Mouse (Mus musculus): ENCODE data around the gene Gm7271. TPM values are rescaled to one million over a fixed set of nuclear protein-coding genes. Genes with fewer than 3 reads are reported as not detected.

The Gm7271 gene
- total RNA-seq (2021): not detected

DNA sequence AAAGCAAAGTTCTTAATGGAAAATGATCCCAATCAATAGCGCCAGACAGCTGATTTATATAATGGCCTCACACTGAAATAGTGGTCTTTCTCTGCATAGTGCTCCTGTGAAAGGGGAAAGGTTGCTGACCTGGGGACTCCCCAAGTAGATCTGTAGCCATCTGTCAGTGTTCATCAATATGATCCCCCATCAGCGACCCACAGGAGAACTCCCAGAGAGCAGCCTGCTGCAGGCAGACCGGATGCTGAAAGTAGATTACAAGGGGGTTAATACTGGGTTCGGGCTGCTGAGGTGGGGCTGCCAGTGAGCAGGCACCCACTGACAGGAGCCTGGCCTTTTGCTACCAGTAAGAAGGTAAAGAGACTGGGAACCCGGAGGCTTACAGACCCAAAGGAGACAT, at the start of gene Gm7271:
Gene Gm7271 (plus strand): TSS at position 230 of the 400 bp plus-strand sequence.
- DNase-seq: no peak
- intact Hi-C loops (cut with DNase I): no loop called here

- intact Hi-C loops (cut with DNase I): no loop called here
Measured at GRCm38 (mm10) chr5:76437100-76437499, 46.7 kb upstream of the Gm7271 start.

DNA sequence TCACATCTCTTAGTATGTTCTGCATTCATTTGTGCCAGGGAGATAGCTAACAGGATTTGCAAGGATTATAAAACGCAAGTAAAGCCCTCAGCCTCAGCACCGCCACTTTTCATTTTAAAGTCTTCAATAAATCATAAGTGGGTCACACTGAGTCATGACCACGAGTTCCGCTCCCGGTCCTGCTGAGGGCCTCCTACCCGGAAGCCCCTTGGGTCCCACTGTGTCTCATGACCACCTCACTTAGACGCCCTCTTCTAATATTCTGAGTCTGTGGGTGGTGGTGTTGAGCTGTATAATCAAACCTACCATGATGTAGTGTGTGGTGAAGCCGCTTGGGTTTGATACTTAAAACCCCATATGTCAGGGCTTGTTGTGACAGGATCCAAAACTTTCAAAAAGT, 46.1 kb upstream of the Gm7271 start:
- DNase-seq: no peak
- intact Hi-C loops (cut with DNase I): no loop called here

More at GRCm38 (mm10) chr5:76437100-76437499, 46.7 kb upstream of the Gm7271 start:
- no peak for DNase-seq

- DNase-seq: no peak
- intact Hi-C loops (cut with DNase I): no loop called here
Measured at GRCm38 (mm10) chr5:76441431-76441830, 42.4 kb upstream of the Gm7271 start.

GRCm38 (mm10) chr5:76474931-76475330, 8.9 kb upstream of the Gm7271 start:
- intact Hi-C loops (cut with DNase I): no loop called here
- DNase-seq: no peak

DNA sequence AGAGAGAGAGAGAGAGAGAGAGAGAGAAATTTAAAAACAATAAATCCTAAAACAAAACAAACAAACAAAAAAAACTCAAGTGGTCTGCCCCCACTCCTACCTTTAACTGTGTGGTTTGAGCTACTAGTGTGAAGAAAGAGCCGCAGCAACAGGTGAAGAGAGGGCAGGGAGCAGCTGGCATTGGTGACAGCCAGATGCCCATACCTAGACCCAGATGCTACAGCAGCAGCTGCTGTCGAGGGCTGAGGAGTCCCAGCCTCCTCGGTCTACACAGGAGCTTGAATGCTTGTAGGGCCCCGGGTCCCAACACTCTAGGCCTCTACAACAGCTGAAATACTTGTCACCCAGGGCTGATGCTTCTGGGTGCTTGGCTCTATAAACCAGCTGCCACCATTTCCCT, 7.0 kb upstream of the Gm7271 start:
- DNase-seq: no peak
- intact Hi-C loops (cut with DNase I): no loop called here

GRCm38 (mm10) chr5:76477764-76478163, 6.1 kb upstream of the Gm7271 start:
- intact Hi-C loops (cut with DNase I): no loop called here
- DNase-seq: no peak

- DNase-seq: no peak
- intact Hi-C loops (cut with DNase I): no loop called here
Measured at GRCm38 (mm10) chr5:76495126-76495525, 11.3 kb downstream of the Gm7271 start.

- intact Hi-C loops (cut with DNase I): no loop called here
- no peak for DNase-seq
Measured at GRCm38 (mm10) chr5:76522446-76522845, 38.6 kb downstream of the Gm7271 start.

DNA sequence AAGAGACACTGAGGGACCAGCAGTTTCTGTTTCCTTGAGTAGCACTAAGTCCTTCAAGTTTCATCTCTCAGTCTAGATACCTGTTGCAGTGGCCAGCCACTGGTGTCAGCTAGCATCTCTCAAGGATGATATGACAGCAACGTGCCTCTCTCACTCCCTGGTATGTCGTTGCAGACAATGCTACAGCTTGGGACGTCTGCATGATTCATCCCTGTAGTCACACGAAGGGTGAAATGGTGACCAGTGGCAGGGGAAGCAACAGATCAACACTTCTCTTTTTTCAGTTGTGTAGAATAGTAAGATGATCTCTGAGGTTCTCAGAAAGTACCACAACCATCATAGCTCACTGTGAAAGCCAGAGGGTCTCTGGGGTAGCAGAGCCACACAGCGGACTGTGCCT, 40.8 kb downstream of the Gm7271 start:
- no peak for DNase-seq
- intact Hi-C loops (cut with DNase I): no loop called here

DNA sequence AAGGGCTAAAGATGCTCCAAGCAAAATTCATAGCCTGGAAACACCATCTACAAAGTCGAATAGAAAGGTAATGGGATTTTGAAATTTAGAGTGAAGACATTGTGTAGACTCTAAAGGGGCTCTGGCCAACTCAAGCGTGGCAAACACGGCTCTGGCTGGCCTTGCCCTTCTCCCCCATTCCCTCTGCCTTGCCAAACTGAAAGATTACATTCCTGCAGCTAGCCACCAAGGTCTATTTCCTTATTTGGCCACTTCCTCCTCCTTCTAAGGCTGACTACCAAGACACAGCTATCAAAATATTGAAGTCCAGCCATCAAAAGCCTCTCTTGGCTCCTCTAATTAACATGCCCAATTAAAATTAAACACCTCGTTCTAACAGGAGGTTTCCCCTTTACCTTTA, 41.2 kb downstream of the Gm7271 start:
- intact Hi-C loops (cut with DNase I): no loop called here
- no peak for DNase-seq

DNA sequence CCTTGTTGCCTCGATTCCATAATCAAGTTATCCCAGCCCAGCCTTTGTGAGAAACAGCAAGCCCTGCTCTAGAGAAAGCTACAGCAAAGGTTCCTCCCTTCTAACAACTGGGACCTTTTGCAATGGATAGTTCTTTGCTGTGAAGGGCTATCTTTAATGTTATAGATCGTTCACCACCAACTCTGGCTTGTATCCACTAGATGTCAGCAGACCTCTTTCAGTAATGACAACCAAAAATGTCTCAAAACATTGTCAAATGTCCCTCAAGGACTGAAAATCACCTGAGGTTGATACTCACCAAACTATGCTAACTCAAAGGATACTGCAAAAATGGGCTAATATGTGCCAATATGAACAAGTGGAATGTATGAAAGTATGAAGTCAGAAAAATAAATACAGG, 42.0 kb downstream of the Gm7271 start:
- no peak for DNase-seq
- intact Hi-C loops (cut with DNase I): no loop called here

GRCm38 (mm10) chr5:76529040-76529703, 45.3 kb downstream of the Gm7271 start, which contains the start of gene Exoc1:
Exoc1 (plus strand) TSS chr5:76529311.
- intact Hi-C loops (cut with DNase I): loop anchor here (2.0 kb wide), 1 partner anchor 224 kb away; the partner anchor contains the start of gene Clock
- peak; percentile 92 to 94 for DNase-seq

GRCm38 (mm10) chr5:76529704-76530066, 45.8 kb downstream of the Gm7271 start:
- no peak for DNase-seq
- intact Hi-C loops (cut with DNase I): loop anchor here (2.0 to 10.0 kb wide), 2 partner anchors 225 to 385 kb away; partner anchors contain the start of genes Clock and Srd5a3

DNA sequence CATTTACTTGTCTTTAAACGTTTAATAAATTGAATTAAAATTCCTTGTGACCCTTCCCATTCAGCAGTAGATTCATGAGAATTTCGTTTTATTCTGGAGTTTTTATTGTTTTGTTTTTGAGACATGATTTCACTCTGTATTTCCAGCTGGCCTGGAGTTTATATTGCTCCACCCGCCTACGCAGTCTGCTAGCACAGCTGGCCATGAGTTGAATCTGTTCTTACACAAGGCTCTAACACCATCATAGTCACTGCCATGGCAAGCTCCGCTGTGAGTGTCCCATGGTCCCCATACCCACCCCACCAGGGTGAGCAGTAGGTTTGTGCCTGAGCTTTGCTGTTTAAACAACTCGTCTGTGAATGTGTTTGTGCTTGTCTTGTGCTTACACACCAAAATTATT, 49.3 kb downstream of the Gm7271 start:
- peak; percentile 23 to 31 for DNase-seq
- intact Hi-C loops (cut with DNase I): loop anchor here (10.0 kb wide), 1 partner anchor 388 kb away; the partner anchor contains the start of gene Srd5a3

DNA sequence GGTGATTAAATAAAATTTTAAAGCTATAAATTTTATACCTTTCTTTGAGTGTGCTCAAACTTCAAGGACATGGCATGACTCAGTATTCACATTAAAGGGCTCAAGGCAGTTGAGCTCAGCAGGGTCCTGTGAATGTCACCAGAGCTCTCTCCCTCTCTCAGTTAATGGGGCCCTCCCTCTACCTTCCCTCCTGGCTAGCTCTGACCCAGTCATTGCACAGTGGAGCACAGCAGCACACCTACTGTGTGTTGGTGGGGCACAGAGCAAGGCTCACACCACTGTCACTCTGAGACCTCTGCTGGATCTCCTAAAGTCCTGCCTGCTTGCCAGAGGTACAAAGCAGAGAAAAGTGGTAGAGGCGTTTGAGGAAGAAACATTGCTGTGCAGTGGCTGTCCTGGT, 52.4 kb downstream of the Gm7271 start:
- intact Hi-C loops (cut with DNase I): loop anchor here (10.0 kb wide), 1 partner anchor 391 kb away; the partner anchor contains the start of gene Srd5a3
- DNase-seq: no peak

DNA sequence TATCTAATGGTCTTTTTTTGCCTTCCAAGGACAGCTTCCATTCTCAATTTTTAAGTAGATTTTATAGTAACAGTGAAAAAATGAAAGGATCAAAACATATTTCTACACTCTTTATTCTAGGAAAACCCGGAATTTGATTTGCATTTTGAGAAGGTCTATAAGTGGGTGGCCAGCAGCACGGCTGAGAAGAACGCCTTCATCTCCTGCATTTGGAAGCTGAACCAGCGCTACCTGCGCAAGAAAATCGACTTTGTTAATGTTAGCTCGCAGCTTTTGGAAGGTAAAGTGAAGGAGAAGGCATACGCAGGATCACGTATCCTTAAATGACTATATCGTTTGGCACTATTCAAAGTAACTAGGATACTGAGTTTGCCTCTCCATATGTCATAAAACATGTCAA, 53.7 kb downstream of the Gm7271 start:
- no peak for DNase-seq
- intact Hi-C loops (cut with DNase I): loop anchor here (10.0 kb wide), 1 partner anchor 393 kb away; the partner anchor contains the start of gene Srd5a3

- intact Hi-C loops (cut with DNase I): loop anchor here (5.0 kb wide), 1 partner anchor 678 kb away; no protein-coding TSS in a partner anchor
- DNase-seq: peak; percentile 19 to 32
Measured at GRCm38 (mm10) chr5:76540181-76540580, 56.3 kb downstream of the Gm7271 start.

DNA sequence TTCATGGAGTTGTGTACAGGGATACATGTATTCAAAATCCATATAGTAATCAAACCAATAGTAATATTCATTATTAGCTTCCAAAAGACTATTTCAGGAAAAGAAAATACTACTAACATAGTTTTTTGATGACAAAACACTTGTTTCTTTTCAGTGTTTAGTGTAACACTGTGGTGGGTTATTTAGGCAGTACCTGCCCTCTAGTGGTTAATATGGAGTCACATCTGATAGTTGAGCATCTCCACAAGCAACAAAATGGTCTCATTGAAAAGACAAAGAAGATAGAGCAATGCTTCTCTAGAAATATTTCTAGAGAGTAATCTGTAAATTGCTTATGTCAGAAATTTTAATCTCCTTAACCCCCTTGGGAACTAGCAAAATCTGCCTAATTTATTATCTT, 57.0 kb downstream of the Gm7271 start:
- intact Hi-C loops (cut with DNase I): loop anchor here (5.0 kb wide), 1 partner anchor 679 kb away; no protein-coding TSS in a partner anchor
- DNase-seq: no peak

- DNase-seq: no peak
- intact Hi-C loops (cut with DNase I): loop anchor here (5.0 kb wide), 1 partner anchor 681 kb away; no protein-coding TSS in a partner anchor
Measured at GRCm38 (mm10) chr5:76543200-76543599, 59.4 kb downstream of the Gm7271 start.

GRCm38 (mm10) chr5:76550426-76550825, 66.6 kb downstream of the Gm7271 start:
- intact Hi-C loops (cut with DNase I): no loop called here
- no peak for DNase-seq

DNA sequence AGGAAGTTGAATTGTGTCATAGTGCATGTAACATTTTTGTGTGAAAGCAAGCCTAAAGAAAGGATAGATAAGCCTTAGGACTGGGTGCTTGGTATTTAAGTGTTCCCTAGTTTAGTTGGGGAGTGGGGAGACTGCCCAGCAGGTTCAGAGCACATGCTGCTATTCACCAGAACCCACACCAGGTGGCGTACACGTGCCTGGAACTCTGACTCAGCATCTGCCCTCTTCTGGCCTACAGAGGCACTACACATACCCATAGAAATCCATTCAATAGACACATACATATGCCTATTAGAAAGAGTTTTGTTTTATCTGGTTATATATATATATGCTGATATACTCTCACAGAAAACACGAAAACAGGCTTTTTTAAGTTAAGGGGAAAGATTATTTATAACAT, 81.5 kb downstream of the Gm7271 start:
- intact Hi-C loops (cut with DNase I): no loop called here
- DNase-seq: peak; percentile 37 to 57

All from heart, postnatal 36 days (tissue).